Mouse (Mus musculus) liver, adult (tissue): ENCODE data around the gene Gfpt2.

Experiments
- GATA4 ChIP-seq: IDR thresholded peaks from 2 replicates; pipeline ENCODE4 v1.6.1; 2014; ENCODE audit warnings: mild to moderate bottlenecking, low read length; ENCODE audit not compliant: insufficient replicate concordance

Gene Gfpt2

DNA sequence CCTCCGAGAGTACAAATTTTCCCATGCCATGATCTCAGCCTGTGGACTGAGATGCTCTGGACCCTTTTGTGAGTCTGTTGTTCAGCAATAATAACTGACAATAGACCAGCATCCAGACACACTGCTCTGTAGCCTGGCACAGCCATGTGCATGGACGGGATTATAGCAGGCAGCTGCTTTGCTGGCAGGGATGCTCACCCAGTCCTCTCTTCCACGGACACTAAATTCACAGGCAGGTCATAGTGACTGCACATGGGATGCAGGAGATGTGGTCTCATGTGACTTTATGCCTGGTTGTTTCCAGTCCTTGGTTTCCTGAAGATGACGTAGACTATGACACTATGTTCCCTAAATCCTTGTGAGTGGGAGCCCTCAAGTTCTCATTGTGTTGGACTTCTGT, 19.1 kb upstream of the Gfpt2 start:
- no peak for TF ChIP-seq GATA4

DNA sequence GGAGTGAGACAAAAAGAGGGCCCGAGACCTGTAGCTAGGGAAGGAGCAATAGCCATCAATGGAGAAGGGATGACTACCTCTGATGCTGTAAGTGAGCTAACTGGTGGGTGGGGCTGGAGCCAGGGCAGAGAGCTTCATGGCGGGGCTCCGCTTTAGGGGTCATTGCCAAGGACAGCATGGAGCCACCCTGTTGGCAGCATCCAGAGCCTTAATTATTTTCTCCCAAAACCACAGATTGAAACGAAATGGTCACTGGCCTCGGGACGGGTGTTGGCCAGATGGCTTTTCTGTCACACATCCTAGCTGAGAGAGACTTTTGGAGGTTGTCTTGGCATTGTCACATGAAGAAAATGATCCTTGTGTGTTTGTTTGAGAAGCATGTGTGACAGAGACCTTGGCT, 15.1 kb upstream of the Gfpt2 start:
- TF ChIP-seq GATA4 = no peak

DNA sequence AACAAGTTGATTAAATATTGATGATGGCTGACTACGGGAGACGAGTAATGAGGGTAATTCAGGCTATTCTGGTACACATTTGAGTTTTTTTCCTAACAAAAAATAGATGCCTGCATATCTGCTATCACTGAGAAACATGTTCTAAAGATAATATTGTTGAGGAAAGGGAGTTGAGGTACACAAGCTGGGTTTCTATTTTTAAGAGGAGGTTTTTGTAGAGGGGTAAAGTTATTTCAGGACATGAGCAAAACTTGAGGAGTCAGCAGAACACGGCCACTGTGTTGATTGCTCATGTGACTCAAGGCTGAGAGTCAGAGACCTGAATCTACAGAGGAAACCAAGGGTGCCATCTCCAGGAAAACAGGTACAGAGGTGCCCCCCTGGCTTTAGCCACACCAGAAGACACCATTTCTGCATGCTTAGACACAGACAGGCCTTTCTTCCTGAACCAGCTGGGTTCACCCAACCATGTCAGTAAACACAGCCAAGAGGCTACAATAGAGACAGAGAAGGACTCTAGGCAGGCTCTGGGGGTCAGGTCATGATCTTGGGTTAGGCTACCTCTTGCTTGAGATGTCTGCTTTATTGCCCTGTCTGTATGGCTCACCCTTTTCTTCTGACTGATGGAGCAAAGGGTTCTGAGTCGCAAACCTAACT, 13.7 kb upstream of the Gfpt2 start:
- no peak for TF ChIP-seq GATA4

DNA sequence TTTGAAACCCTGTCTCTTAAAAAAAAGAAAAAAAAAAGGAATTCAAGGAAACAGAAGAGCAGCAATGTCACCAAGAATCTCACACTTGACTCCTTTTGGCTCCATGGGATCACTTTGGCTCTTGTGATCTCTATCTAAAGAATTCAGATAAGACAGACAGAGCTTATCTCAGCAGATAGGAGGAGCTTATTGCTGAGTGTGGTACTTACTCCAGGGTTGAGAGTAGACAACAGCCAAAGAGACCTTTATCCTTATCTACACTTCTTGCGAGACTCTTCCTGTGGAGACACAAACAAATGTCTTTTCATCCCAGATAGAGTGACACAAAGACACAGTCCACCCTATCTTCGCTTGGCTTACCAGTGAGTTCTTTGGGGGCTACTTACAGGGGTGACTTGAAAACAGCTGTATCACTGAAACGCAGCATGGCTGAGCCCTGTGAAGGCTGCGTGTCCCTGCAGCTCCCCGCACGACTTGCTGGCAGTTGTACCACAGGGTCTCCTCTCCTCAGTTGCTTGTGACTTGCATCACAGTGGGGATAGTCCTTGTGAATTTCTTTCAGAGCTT, 12.1 kb upstream of the Gfpt2 start:
- TF ChIP-seq GATA4 = no peak

DNA sequence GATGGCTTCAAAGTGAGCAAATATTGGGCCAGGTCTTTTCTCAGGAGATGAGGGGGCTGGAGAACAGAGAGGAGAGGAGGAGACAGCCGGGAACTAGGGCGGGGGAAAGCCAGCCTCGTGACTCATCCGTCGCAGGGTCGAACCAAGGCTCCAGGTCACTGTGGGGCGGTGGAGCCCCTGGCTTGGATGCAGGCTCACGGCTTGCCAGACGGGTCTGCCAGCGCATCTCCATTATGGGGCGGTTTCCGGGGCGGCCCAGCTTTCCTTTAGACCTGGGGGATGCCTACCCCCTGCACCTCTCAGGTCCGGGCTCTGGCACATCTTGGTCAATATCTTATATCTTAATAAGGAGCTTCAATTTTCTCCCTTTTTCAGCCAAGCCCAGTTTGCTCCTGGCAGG, 847 bp upstream of the Gfpt2 start:
- TF ChIP-seq GATA4 = no peak

DNA sequence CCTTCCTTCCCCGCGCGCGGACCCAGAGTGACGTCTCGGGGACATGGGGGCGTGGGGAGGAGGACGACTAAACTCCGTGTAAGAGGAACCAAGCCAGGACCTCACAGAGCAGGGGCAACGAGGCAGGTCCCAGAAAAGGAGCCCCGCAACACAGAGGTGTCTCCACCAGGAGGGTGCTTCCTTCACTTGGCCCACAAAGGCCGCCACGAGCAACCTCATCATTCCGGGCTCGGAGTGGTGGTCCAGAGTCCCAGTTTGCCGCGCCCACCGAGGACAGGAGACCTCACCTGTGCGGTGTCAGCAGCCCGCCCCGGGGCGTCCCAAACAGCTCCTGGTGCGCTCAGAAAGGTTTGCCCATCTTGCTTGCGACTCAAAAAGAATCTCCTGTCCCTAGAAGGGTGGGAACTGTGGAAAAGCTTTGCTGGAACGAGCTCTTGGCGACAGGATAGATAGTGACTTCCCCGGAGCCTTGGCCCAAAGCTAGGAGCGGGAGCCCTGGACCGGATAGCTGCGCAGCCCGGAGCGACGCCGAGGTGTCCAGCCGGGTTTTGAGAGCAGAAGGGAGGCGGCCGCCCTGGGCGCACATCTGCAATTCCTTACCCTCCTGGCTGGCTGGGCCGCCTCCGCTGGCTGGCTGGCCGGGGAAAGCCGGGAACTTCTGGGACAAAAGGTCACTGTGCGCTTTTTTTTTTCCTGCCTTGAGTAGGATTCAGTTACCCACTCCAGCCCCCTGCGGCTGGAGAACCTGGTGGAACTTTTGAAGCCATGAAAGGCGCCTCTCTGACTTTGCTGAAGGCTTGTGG, 565 bp downstream of the Gfpt2 start:
- TF ChIP-seq GATA4 = no peak

DNA sequence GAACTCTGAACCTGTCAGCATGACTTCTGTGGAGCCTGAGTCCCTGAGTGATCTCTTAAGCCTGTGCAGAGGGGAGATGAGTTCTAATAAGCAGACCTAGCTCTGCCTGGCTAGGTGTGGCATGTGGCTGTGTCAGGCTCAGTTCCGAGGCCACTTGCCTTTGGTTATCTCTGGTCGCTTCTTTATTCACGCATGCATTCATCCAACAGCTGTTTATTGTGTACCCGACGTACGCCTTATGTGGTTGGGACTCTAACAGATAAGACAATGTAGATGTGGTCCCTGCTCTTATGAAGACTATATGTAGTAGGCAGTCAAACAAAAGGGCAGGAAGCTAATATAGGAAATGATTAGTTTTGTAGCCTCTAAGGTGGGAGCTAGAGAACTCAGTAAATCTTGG, 5.0 kb downstream of the Gfpt2 start:
- TF ChIP-seq GATA4 = no peak

DNA sequence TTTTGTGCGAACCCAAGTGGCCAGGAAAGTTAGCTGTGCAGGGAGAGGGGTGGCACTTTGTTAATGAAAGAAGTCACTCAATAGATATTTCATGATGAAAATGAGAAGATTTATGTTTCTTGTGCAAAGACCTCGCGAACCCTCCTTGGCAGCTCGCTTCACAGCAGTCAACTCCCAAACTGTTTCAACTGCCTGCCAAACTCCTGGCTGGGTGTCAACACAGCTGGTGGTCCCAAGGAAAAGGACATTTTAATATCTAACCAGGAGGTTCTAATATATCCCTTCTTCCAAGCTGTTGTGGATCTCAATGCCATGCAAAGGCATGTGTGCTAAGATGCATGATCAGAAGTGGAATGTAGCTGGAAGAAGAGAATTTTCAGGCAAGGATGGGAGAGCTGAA, 7.5 kb downstream of the Gfpt2 start:
- no peak for TF ChIP-seq GATA4

DNA sequence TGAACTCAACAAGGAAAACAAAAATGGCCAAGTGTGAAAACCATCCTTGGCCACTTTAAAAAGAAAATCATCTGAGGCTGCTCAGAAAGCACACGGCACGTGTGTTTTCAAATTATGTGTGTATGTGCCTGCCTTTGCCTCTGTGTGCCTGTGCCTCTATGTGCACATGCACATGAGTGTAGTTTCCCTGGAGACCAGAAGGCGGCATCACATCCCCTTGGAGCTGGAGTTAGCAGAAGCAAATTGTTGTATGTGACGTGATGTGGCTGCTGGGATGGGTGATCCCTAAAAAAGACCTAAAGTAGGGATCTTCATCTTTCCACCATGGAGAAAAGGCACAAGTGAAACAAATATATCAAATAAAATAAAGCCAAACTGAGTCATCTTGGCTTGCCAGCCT, 9.8 kb downstream of the Gfpt2 start:
- no peak for TF ChIP-seq GATA4

DNA sequence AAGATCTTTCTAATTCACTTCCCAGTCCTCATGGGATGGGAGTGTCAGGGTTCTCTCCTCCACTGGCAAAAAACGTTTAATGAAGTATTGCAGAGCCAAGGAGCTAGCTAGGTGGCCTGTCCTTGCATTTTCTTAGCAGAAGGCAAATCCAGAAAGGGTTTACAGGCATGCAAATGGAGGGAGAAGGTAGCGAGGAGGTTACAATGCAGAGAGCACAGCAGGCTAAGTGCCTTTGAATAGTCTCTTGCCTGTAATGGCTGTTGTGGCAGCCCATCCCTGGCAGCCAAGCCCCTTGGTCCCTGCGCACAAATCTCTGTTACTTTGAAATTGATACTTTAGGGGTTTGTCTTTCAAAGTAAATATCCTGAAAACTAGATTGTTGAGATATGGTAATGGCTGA, 12.2 kb downstream of the Gfpt2 start:
- no peak for TF ChIP-seq GATA4

DNA sequence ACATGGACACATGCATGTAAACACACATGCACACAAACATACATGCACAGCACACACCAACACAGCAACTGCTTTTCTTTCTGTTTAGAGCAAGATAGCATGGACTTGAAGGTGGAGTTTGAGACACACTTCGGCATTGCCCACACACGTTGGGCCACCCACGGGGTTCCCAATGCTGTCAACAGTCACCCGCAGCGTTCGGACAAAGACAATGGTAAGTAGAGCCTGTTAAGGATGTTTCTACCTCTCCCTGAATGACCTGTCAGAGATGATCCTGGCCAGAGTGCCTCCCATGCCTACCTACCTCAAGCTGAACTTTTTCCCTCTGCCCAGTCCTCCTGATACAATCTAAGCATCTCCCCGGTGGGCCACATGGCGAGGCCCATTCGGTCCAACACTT, 15.0 kb downstream of the Gfpt2 start:
- TF ChIP-seq GATA4 = no peak

DNA sequence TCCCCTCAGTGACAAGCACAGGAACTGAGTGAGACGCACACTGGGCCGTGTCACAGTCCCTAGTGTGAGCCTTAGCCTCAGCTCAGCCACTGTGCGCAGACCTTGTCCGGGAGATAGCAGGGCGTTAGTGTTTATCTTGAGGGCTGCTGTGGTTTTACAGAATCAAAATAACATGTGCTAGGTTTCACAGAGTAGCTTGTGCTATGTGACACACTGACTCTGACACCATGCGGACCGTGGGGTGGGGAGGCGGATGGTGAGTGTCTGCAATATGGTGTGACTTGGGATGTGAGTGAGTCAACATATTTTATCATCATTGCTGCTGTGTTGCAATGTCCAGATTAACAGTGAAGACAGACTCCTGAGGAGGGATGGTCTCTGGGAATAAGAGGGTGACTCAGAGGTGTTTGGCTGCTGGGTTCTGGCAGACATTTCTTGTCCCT, 17.1 kb downstream of the Gfpt2 start:
- TF ChIP-seq GATA4 = no peak

DNA sequence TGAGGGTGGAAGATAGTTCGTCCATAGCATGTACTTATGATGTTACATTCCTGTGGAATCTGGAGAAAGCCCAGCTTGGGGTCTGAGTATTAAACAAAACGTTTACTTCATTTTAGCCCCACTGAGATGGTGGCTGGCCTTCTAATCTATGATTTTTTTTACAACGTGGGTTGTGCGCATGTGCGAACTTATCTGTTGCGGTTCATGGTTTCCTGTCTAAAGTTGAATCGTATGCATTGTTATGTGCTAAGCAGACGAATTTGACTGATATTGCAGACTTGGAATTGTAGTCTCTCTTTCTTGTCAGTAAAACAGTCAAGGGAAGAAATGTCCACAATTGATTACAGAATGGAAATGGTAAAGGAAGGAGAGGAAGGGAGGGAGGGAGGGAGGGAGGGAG, 17.9 kb downstream of the Gfpt2 start:
- no peak for TF ChIP-seq GATA4

DNA sequence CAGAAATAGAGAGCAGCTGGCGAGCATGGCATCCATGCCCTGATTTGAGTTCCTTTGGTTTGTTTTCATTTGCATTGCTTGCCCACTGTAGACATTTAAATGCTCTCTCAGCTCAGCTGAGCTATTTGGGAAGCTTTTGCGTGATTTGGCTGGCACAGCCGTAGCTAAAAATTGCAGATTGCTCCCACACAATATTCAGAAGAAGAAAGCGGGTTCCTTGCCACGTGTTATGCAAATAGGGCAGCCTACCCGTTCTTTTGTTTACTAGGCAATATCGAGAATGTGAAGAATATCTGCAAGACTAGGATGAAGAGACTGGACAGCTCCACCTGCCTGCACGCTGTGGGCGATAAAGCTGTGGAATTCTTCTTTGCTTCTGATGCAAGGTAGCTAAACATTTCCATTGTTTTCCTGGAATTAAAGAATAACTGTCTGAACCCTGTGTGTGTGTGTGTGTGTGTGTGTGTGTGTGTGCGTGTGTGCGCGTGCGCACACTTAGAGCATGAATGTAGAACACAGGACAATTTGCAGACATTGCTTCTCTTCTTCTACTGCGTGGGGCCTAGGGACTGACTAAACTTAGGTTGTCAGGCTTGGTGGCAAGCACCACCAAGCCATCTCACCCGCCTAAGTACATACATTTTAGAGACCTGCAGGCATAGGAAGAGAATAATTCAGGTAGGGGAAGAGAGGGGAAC, 25.0 kb downstream of the Gfpt2 start:
- TF ChIP-seq GATA4 = no peak

DNA sequence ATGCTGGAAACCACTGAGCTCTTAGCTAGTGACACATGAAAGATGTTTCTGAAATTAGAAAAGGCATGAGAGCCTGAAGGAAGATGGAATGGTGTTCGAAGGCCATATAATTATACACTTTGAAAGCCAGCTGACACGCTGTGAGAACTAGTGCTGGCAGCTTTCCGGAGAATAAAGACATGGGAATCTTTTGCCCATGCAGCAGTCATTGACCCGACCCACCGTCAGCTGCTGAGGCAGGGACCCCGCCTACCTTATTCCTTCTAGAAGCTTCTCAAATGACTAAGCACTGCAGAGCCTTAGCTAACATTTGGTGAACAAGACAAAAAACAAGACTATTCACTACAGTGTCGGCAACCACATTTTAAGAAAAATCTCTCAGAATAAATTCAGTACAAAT, 25.7 kb downstream of the Gfpt2 start:
- TF ChIP-seq GATA4 = no peak

DNA sequence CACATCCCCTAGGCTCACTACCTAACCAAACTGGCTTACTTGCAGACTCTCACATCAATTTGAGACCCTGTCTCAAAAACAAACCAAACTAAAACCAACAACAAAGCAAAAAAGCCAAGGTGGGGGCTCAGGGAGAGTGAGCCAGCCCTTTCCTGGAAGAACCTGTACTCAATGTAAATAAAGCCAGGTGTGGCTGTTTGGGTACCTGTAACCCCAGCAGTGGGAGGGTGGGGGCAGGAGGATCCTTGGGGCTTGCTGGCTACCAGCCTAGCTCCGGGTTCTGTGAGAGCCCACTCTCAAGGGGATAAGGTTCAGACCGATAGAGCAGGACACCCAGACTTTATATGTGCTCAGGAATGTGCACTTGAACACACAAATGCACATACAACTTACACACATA, 26.9 kb downstream of the Gfpt2 start:
- no peak for TF ChIP-seq GATA4
